Mouse (Mus musculus): Measurements from ENCODE around the gene Cc2d2b. TPM values are rescaled to one million over a fixed set of nuclear protein-coding genes. Genes with fewer than 3 reads are reported as not detected.

Cc2d2b gene
- polyA plus RNA-seq, 1 experiment: not detected

DNA sequence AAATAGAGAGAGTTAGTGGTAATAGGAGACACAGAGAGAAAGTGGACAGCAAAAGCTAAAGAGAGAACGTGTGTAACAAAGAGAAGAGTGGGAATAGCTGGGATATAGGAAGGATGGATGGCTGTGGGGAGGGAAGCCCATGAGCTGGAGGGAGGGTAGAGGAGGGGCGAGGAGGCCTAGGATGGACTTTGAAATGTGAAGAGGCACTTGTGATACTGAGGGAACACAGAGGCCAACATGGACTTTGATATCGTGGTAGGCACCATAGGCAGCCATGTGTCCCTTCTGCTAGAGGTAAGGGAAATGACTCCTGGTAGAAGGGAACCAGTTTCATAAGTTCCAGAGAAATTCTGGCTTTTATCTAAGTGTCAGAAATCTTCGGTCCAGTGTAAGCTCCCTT is 63.3 kb downstream of the Cc2d2b start:
- Histone ChIP-seq H3K4me1 (ENCODE audit: control insufficient read depth, insufficient read depth, low read length) (no peaks in the 10 kb centered on the region), H3K27ac (ENCODE audit: insufficient read depth, low read depth, low read length) (no peak overlapping the region)
- TF ChIP-seq POLR2A (IDR thresholded peaks at IDR 0.05; ENCODE audit: borderline replicate concordance, low read depth, low read length): no peak
- no peak for TF ChIP-seq CTCF (IDR thresholded peaks at IDR 0.05; ENCODE audit: low read depth, low read length)

DNA sequence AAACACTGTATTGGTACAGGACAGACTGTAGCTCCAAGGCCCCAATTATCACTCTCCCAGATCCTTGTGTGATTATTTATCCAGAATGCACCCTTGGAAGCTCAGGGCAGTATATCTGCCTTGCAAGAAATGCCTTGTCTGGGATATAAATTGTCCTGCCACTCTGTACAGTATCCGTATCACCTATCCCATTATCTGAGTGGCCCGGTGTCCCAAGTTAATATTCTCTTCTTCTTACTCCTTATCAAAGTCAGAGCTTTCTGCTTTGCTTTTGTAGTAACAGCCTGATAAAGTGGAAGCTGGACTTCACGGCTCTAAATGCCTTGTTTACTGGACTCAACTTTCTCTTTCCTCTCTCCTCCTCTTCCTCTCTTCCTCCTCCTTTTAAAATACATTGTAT is 64.2 kb downstream of the Cc2d2b start:
- no peak overlapping the region for H3K27ac ChIP-seq (ENCODE audit: insufficient read depth, low read depth, low read length)
- peaks cover under 1% of the 10 kb centered on the region; the same call in 1 of the 2 replicates for H3K4me1 ChIP-seq (ENCODE audit: control insufficient read depth, insufficient read depth, low read length)
- no peak overlapping the region for H3K4me3 ChIP-seq (ENCODE audit: insufficient read depth, low read length)
- TF ChIP-seq POLR2A (IDR thresholded peaks at IDR 0.05; ENCODE audit: borderline replicate concordance, low read depth, low read length) (no peak), CTCF (IDR thresholded peaks at IDR 0.05; ENCODE audit: low read depth, low read length) (no peak)

More for the DNA sequence above, 63.3 kb downstream of the Cc2d2b start:
- no peak overlapping the region for H3K4me3 ChIP-seq (ENCODE audit: insufficient read depth, low read length)

DNA sequence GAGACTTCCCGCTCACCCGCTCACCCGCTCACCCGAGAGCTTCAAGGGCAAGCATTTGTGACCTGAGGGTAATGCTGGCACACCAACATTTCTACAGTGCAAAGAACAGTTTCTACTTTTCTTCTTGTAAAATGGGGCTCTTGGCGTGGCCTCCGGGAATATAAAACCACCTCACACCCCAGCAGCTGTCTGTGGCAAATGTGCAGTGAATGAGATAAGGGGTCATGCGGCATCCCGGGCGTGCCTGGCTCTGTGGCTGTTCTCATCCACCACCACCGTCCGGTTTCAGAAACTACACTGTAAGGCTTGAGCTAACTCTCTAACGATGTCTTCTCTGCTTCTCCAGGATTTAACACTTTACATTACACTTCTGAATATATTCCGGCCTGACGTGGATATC is 64.8 kb downstream of the Cc2d2b start:
- H3K27ac ChIP-seq (ENCODE audit: insufficient read depth, low read depth, low read length): no peak overlapping the region
- H3K4me1 ChIP-seq (ENCODE audit: control insufficient read depth, insufficient read depth, low read length): peaks cover 7% of the 10 kb centered on the region
- no peak overlapping the region for H3K4me3 ChIP-seq (ENCODE audit: insufficient read depth, low read length)
- TF ChIP-seq CTCF (IDR thresholded peaks at IDR 0.05; ENCODE audit: low read depth, low read length) (no peak), POLR2A (IDR thresholded peaks at IDR 0.05; ENCODE audit: borderline replicate concordance, low read depth, low read length) (no peak)

DNA sequence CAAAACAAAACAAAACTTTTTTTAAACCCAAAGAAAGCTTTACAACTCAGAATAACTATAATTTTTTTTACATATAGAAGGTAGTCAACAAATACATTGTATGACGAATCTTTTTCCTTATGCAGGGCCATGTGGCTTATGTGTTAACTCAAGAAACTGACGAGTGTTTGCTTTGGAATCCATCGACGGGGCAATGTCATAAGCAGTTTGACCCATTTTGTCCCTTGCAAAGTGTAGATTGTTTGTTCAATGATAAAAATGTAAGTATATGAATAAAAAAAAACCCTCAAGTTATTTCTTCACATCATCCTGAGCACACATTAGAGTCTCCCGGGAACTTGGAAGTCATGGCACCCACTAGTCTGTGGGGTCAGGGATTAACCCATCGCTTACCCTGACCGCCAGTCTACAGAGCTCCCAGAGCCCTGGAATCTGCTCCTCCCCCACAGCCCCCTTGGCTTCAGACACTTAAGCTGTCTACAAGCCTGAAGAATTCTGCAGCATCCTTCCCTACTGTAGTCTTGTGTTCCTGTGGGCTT is 67.2 kb downstream of the Cc2d2b start:
- Histone ChIP-seq H3K4me3 (ENCODE audit: insufficient read depth, low read length) (no peak overlapping the region), H3K4me1 (ENCODE audit: control insufficient read depth, insufficient read depth, low read length) (peaks cover 16% of the 10 kb centered on the region), H3K27ac (ENCODE audit: insufficient read depth, low read depth, low read length) (no peak overlapping the region)
- no peak for TF ChIP-seq CTCF (IDR thresholded peaks at IDR 0.05; ENCODE audit: low read depth, low read length)
- no peak for TF ChIP-seq POLR2A (IDR thresholded peaks at IDR 0.05; ENCODE audit: borderline replicate concordance, low read depth, low read length)

DNA sequence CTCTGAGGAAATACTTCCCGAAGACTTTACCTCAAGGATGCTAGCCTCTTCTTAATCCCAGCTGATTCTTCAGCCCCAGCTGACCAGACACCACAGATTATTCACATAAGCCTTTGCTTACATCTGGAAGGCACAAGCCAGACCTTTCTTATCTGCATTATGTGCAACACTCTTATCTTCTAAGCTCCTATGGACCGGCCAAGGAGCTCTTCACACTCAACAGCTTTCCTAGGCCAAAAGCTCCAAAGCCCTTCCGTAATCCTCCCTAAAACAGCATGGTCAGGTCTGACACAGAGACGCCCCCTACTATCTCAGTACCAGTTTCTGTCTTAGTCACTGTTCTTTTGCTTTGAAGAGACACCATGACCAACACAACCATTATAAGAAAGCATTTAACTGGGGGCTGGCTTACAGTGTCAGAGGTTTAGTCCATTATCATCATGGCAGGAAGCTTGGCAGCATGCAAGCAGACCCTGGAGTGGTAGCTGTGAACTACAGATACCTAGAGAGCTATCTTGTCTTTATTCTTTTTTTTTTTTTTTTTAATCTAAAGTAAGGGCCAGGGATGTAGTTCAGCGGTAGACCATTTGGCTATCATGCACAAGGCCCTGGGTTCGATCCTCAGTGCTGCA is 69.5 kb downstream of the Cc2d2b start:
- H3K4me1 ChIP-seq (ENCODE audit: control insufficient read depth, insufficient read depth, low read length): peaks cover 20% of the 10 kb centered on the region
- H3K4me3 ChIP-seq (ENCODE audit: insufficient read depth, low read length): no peak overlapping the region
- H3K27ac ChIP-seq (ENCODE audit: insufficient read depth, low read depth, low read length): no peak overlapping the region; the same call in 1 of the 2 replicates
- no peak for TF ChIP-seq POLR2A (IDR thresholded peaks at IDR 0.05; ENCODE audit: borderline replicate concordance, low read depth, low read length)
- TF ChIP-seq CTCF (IDR thresholded peaks at IDR 0.05; ENCODE audit: low read depth, low read length): no peak

DNA sequence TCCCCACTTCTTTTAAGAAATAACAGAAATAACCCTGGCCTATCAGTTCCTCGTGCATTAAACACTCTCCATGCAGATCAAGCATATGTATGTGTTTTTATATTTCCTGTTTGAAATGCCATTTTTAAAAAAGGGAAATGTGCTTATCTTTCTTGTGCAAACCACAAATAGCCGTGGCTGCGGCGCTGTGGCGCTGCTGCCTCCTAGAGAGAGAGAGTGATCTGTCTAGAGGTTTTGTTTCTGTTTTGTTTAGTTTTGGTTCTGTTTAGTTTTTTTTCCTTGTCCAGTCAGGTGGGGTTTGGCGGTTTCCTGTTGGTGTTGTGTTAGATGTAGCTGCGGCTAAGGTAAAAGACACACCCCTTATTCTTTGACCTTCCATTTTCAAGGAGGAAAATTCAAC is 70.2 kb downstream of the Cc2d2b start:
- peaks cover 21% of the 10 kb centered on the region for H3K4me1 ChIP-seq (ENCODE audit: control insufficient read depth, insufficient read depth, low read length)
- H3K4me3 ChIP-seq (ENCODE audit: insufficient read depth, low read length): peak overlapping the region; percentile 36
- TF ChIP-seq POLR2A (IDR thresholded peaks at IDR 0.05; ENCODE audit: borderline replicate concordance, low read depth, low read length) (no peak), CTCF (IDR thresholded peaks at IDR 0.05; ENCODE audit: low read depth, low read length) (peak; percentile 34; the same call in 1 of the 2 replicates)
- peak overlapping the region; percentile 67 for H3K27ac ChIP-seq (ENCODE audit: insufficient read depth, low read depth, low read length)

DNA sequence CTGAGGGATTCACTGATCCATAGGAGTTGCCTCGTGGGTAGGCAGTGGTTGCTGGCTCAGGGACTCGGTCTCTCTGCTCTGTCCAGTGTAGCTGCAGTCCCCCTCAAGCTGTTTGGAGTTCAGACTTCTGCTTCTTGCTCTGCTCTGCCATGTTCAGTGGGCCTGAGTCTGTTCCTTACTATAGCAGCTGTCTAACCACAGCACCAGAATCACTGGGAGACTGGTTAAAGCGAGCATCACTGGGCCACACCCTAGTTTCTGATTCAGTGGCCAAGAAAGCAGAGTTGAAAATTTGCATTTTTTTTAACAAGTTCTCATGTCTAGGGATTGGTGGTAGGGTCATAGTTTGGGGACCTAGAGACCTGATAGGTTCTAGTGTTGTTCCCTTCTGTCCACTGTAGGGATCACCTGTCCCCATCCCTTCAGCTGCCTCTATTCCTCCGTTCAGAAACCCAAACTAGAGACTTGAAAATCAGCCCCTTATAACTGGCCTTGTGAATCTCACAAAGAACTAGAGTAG is 72.8 kb downstream of the Cc2d2b start:
- Histone ChIP-seq H3K4me3 (ENCODE audit: insufficient read depth, low read length) (no peak overlapping the region), H3K4me1 (ENCODE audit: control insufficient read depth, insufficient read depth, low read length) (peaks cover 21% of the 10 kb centered on the region), H3K27ac (ENCODE audit: insufficient read depth, low read depth, low read length) (no peak overlapping the region)
- no peak for TF ChIP-seq POLR2A (IDR thresholded peaks at IDR 0.05; ENCODE audit: borderline replicate concordance, low read depth, low read length)
- no peak for TF ChIP-seq CTCF (IDR thresholded peaks at IDR 0.05; ENCODE audit: low read depth, low read length)

DNA sequence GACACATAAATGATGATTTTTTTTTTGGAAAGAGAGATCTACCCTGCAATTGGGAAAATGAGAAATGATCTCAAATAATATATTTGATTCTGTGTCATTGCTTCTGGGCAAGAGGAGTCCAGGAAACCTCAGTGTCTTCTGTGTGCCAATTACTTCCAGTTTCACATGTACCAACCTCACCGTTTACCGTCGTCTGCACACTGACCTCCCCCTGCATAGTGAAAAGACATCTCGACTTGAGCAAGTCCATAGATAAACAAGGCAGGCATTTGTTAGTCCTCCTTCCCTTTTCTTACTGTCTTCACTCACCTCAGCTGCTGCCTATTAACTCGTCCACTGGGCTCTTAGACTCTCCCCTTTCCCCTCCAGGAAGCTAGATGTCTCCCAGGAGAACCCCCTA is 77.1 kb downstream of the Cc2d2b start:
- no peak overlapping the region for H3K4me3 ChIP-seq (ENCODE audit: insufficient read depth, low read length)
- no peak overlapping the region for H3K27ac ChIP-seq (ENCODE audit: insufficient read depth, low read depth, low read length)
- no peak for TF ChIP-seq CTCF (IDR thresholded peaks at IDR 0.05; ENCODE audit: low read depth, low read length)
- TF ChIP-seq POLR2A (IDR thresholded peaks at IDR 0.05; ENCODE audit: borderline replicate concordance, low read depth, low read length): no peak
- H3K4me1 ChIP-seq (ENCODE audit: control insufficient read depth, insufficient read depth, low read length): peaks cover 5% of the 10 kb centered on the region

DNA sequence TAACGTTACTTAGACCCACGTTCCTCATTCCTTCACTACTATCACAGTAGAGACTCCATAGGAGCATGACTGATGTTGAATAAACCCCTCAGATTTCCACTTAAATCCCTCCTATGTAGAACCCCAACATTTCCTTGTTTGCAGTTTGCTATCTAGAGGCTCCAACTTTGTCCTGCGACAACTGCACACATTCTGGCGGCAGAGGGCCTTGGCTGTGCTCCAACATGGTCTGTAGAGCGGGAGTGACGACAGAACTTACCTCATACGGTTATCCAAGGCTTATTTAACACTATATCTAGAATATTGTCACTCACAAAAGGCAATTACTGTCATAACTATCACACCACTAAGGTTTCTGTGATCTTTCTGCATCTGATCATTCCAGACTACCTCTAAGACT is 78.2 kb downstream of the Cc2d2b start:
- Histone ChIP-seq H3K4me1 (ENCODE audit: control insufficient read depth, insufficient read depth, low read length) (peaks cover 5% of the 10 kb centered on the region), H3K27ac (ENCODE audit: insufficient read depth, low read depth, low read length) (no peak overlapping the region), H3K4me3 (ENCODE audit: insufficient read depth, low read length) (no peak overlapping the region)
- no peak for TF ChIP-seq POLR2A (IDR thresholded peaks at IDR 0.05; ENCODE audit: borderline replicate concordance, low read depth, low read length)
- no peak for TF ChIP-seq CTCF (IDR thresholded peaks at IDR 0.05; ENCODE audit: low read depth, low read length)

DNA sequence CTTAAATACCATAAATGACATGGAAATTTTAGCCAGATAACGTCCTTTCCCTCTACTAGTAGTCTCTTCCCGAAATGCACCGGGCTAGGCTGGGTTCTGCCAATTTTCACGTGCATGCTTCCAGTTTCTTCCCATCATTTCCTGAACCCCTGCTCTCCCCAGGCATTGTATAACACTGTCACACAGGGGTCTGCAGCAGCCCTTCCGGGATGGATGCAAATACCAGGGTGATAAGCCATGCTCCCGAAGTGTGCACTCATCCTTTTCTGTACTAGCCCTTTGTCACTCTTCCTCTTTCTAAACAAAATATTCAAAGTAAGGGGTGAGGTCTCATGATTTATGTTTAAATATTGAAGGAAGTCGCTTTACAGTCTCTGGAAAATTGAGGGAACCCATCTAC is 81.6 kb downstream of the Cc2d2b start:
- peak overlapping the region; percentile 77 for H3K4me3 ChIP-seq (ENCODE audit: insufficient read depth, low read length)
- TF ChIP-seq POLR2A (IDR thresholded peaks at IDR 0.05; ENCODE audit: borderline replicate concordance, low read depth, low read length) (no peak), CTCF (IDR thresholded peaks at IDR 0.05; ENCODE audit: low read depth, low read length) (no peak)
- H3K27ac ChIP-seq (ENCODE audit: insufficient read depth, low read depth, low read length): no peak overlapping the region
- peaks cover 4% of the 10 kb centered on the region; the same call in 1 of the 2 replicates for H3K4me1 ChIP-seq (ENCODE audit: control insufficient read depth, insufficient read depth, low read length)
